Mouse (Mus musculus): ENCODE data around the gene Ppara. TPM values are rescaled to one million over a fixed set of nuclear protein-coding genes. Genes with fewer than 3 reads are reported as not detected.

The Ppara gene
- polyA plus RNA-seq (2021; fragmentation: Nextera tagmentation) = 2.2 and 3.7 TPM in 2 replicates
- long read RNA-seq, experiment 1, transcript Ppara-202 (8 exons, 3,413 nt) = major isoform, 5 of 16 reads
- long read RNA-seq, experiment 1, partial matches to known transcripts = 0 of 16 reads
- long read RNA-seq, experiment 1, other reads (novel, unspliced or antisense) = 8 of 16 reads
- long read RNA-seq, experiment 2, partial matches to known transcripts = 0 of 3 reads
- long read RNA-seq, experiment 2, other reads (novel, unspliced or antisense) = 2 of 3 reads

GRCm38 (mm10) chr15:85734571-85735033, at the start of gene Ppara:
TSS of gene Ppara (plus strand) at chr15:85734983.

GRCm38 (mm10) chr15:85811535-85812277, 76.9 kb downstream of the Ppara start, which contains the start of gene Cdpf1:
TSS of gene Cdpf1 (minus strand) at chr15:85811697.

GRCm38 (mm10) chr15:85821203-85822010, 86.6 kb downstream of the Ppara start, which contains the start of gene Pkdrej:
TSS of gene Pkdrej (minus strand) at chr15:85821734.

DNA sequence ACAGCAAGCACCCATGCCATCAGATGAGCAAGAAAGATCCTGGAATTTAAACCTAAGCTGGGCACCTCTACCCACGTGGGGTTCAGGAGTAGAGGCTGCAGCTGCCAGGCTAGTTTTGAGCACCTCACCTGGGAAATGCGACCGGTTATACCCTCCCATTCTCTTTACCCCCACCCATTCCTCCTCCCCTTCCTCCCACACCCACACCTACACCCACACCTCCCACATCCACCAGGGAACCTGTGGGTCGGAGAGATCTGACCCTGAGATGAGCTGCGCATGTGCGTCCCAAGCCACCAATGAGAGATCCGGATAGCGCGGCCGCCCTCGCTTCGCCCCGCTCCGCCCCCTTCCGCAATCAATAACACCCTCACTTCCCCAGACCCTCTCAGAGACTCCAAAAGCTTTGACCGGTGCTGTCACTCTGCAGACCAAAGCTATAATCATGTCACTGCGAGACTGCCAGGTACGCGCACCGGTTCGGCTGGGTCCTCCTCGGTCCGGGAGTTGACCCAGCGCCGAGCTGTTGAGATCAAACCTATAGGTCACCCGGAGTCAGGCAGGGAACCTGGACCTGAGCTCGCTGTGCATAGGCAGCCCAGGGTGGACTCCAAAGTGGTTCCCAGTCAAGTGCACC, 97.3 kb downstream of the Ppara start, which contains the start of gene Ttc38:
Gene Ttc38, plus strand, starts transcription at position 353 of the 637 bp plus-strand sequence.

Other genes with a start within 250 kb of the Ppara start
- not detected in 2 replicates for gene 7530416G11Rik, start 231.8 kb upstream of the Ppara start, polyA plus RNA-seq (2021; fragmentation: Nextera tagmentation)
- gene Wnt7b, start 152.5 kb upstream of the Ppara start, polyA plus RNA-seq (2021; fragmentation: Nextera tagmentation) = 12.9 and 17.6 TPM in 2 replicates
- gene Cdpf1, start 76.7 kb downstream of the Ppara start, polyA plus RNA-seq (2021; fragmentation: Nextera tagmentation) = 37.3 and 38.8 TPM in 2 replicates
- gene Pkdrej, start 86.8 kb downstream of the Ppara start, polyA plus RNA-seq (2021; fragmentation: Nextera tagmentation) = 0.21 and 0.38 TPM in 2 replicates
- gene Ttc38, start 97.3 kb downstream of the Ppara start, polyA plus RNA-seq (2021; fragmentation: Nextera tagmentation) = 2.2 and 3.6 TPM in 2 replicates
- 0.18 and 0.38 TPM in 2 replicates for gene Gtse1, start 124.8 kb downstream of the Ppara start, polyA plus RNA-seq (2021; fragmentation: Nextera tagmentation)
- gene Trmu, start 144.3 kb downstream of the Ppara start, polyA plus RNA-seq (2021; fragmentation: Nextera tagmentation) = 17.1 and 17.2 TPM in 2 replicates